Mouse (Mus musculus) erythroblast, embryonic 14.5 days (primary cell): ENCODE data around the gene Rassf1.
"Not testable (repeated sequence)": the region's sequence is repeated elsewhere in the genome, so short reads cannot be mapped to it uniquely, and the experiment has no call there.

ENCODE experiments used
- GATA1 ChIP-seq: IDR thresholded peaks from 2 replicates; pipeline ENCODE4 v1.6.1; 2012; ENCODE audit warnings: low read length, inconsistent platforms, mixed read lengths
- TAL1 ChIP-seq: IDR thresholded peaks from 3 replicates; pipeline ENCODE4 v1.6.1; 2012; ENCODE audit warnings: low read length, inconsistent platforms, mixed read lengths

GRCm38 (mm10) chr9:107573774-107574173 is 22.4 kb downstream of the Rassf1 start:
- not testable (repeated sequence) for TF ChIP-seq GATA1, TAL1
